Mouse (Mus musculus): ENCODE measurements around the gene Lbh. TPM values are rescaled to one million over a fixed set of nuclear protein-coding genes. Genes with fewer than 3 reads are reported as not detected.

Gene Lbh
- polyA plus RNA-seq, 1 experiment from 2014 or later: 2.1 TPM

- no peaks in the 10 kb centered on the region for H3K4me1 ChIP-seq
- no peak overlapping the region for H3K4me3 ChIP-seq
- 89% methylated on average over 4 of the region's 4 CpGs for WGBS
Measured at GRCm38 (mm10) chr17:72901705-72902104, 16.4 kb upstream of the Lbh start.

GRCm38 (mm10) chr17:72903321-72903720 is 14.8 kb upstream of the Lbh start:
- Histone ChIP-seq H3K27me3 (replicated peaks; ENCODE audit: low read depth, poor library complexity, severe bottlenecking) (0 out of 2 replicates have a peak, but pooled peaks cover 4% of the 10 kb centered on the region), H3K4me3 (no peak overlapping the region), H3K4me1 (no peaks in the 10 kb centered on the region), H3K36me3 (replicated peaks) (no peaks in the 10 kb centered on the region), H3K27ac (replicated peaks) (no peak overlapping the region), H3K9me3 (no peaks in the 10 kb centered on the region)
- DNase-seq (ENCODE audit: low spot score): no peak
- 93% methylated on average over 5 of the region's 5 CpGs for WGBS

More at GRCm38 (mm10) chr17:72901705-72902104, 16.4 kb upstream of the Lbh start:
- Histone ChIP-seq H3K27ac (replicated peaks) (no peak overlapping the region), H3K9me3 (no peaks in the 10 kb centered on the region), H3K36me3 (replicated peaks) (no peaks in the 10 kb centered on the region), H3K27me3 (replicated peaks; ENCODE audit: low read depth, poor library complexity, severe bottlenecking) (no peaks in the 10 kb centered on the region)
- DNase-seq (ENCODE audit: low spot score): no peak

GRCm38 (mm10) chr17:72903921-72904421 is 14.1 kb upstream of the Lbh start:
- 79% methylated on average over 9 of the region's 9 CpGs for WGBS
- Histone ChIP-seq H3K9me3 (no peaks in the 10 kb centered on the region), H3K36me3 (replicated peaks) (no peaks in the 10 kb centered on the region), H3K4me1 (no peaks in the 10 kb centered on the region), H3K27ac (replicated peaks) (no peak overlapping the region), H3K27me3 (replicated peaks; ENCODE audit: low read depth, poor library complexity, severe bottlenecking) (0 out of 2 replicates have a peak, but pooled peaks cover 4% of the 10 kb centered on the region), H3K4me3 (no peak overlapping the region)
- no peak for DNase-seq (ENCODE audit: low spot score)

DNA sequence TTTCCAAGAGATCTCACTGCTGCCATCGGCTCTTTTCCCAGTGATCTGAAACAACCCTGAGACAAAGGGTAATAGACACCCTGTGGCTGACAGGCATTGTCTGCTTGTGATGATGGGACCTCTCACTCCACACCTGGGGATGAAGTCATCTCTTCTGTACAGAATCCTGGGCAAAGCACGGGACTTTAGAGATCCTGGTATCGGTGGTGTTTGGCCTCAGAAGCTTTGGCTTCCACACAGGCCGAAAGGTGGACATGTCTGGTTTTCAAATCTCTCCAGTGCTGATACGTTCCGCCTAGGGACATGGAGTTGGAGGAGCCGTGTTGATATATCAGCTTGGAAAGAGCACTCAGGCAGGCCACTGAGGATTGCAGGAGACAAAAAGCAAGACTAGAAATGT is 13.2 kb upstream of the Lbh start:
- H3K4me3 ChIP-seq: no peak overlapping the region
- no peaks in the 10 kb centered on the region for H3K36me3 ChIP-seq (replicated peaks)
- 86% methylated on average over 7 of the region's 7 CpGs for WGBS
- no peaks in the 10 kb centered on the region for H3K4me1 ChIP-seq
- no peak for DNase-seq (ENCODE audit: low spot score)
- no peaks in the 10 kb centered on the region for H3K9me3 ChIP-seq
- H3K27me3 ChIP-seq (replicated peaks; ENCODE audit: low read depth, poor library complexity, severe bottlenecking): 0 out of 2 replicates have a peak, but pooled peaks cover 4% of the 10 kb centered on the region
- no peak overlapping the region for H3K27ac ChIP-seq (replicated peaks)

- H3K4me3 ChIP-seq: no peak overlapping the region
- 75% methylated on average over 10 of the region's 10 CpGs for WGBS
- no peaks in the 10 kb centered on the region for H3K36me3 ChIP-seq (replicated peaks)
- 0 out of 2 replicates have a peak, but pooled peaks cover 4% of the 10 kb centered on the region for H3K27me3 ChIP-seq (replicated peaks; ENCODE audit: low read depth, poor library complexity, severe bottlenecking)
- H3K27ac ChIP-seq (replicated peaks): no peak overlapping the region
- no peaks in the 10 kb centered on the region for H3K9me3 ChIP-seq
- no peak for DNase-seq (ENCODE audit: low spot score)
- no peaks in the 10 kb centered on the region; the same call in 1 of the 2 replicates for H3K4me1 ChIP-seq
Measured at GRCm38 (mm10) chr17:72906231-72906896, 11.7 kb upstream of the Lbh start.

DNA sequence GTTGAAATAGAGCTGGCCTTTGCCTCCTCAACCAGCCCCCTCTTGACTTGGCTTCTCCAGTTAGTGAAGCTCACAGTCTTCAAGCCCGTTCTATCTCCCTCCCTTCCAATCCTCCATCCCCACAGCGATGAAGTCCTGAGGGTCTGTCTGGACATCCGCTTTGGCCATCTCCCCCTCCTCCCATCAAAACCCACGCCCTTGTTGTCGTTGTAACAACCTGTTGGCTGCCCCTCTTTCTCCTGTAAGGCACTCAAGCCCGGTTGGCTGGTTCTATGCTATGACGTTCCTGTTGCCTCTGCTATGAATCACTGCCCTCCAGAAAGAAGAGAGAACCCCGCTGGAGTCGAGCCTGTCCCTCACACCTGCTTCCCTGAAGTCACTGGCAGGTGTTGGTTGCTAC is 10.9 kb upstream of the Lbh start:
- Histone ChIP-seq H3K9me3 (no peaks in the 10 kb centered on the region), H3K4me1 (no peaks in the 10 kb centered on the region; the same call in 1 of the 2 replicates), H3K27ac (replicated peaks) (no peak overlapping the region), H3K36me3 (replicated peaks) (no peaks in the 10 kb centered on the region), H3K27me3 (replicated peaks; ENCODE audit: low read depth, poor library complexity, severe bottlenecking) (0 out of 2 replicates have a peak, but pooled peaks cover 4% of the 10 kb centered on the region), H3K4me3 (no peak overlapping the region)
- WGBS: 82% methylated on average over 9 of the region's 9 CpGs
- no peak for DNase-seq (ENCODE audit: low spot score)

DNA sequence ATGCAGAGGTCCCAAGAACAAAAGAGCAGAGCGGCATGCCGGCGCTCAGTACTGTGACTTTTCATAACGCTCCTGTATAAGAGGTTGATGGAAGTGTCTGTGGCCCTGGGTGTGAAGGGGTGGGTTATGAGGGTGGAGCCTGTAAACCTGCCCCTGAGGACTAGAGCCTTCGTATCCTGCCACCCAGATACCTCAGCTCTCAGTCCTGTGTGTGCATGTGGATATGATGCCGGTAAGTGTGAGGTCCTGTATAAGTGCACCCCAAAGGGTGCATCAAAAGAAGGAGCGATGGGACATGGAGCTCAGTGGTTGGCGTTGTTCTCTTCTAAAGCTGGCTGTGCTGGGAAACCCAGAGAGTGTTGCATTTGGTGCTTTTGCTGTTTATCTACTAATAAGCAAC is 10.3 kb upstream of the Lbh start:
- Histone ChIP-seq H3K36me3 (replicated peaks) (no peaks in the 10 kb centered on the region), H3K4me3 (no peak overlapping the region), H3K27ac (replicated peaks) (no peak overlapping the region), H3K9me3 (no peaks in the 10 kb centered on the region), H3K4me1 (no peaks in the 10 kb centered on the region; the same call in 1 of the 2 replicates), H3K27me3 (replicated peaks; ENCODE audit: low read depth, poor library complexity, severe bottlenecking) (0 out of 2 replicates have a peak, but pooled peaks cover 4% of the 10 kb centered on the region)
- no peak for DNase-seq (ENCODE audit: low spot score)
- 82% methylated on average over 8 of the region's 8 CpGs for WGBS

- no peak for DNase-seq (ENCODE audit: low spot score)
- Histone ChIP-seq H3K27ac (replicated peaks) (no peak overlapping the region), H3K4me1 (no peaks in the 10 kb centered on the region; the same call in 1 of the 2 replicates), H3K27me3 (replicated peaks; ENCODE audit: low read depth, poor library complexity, severe bottlenecking) (0 out of 2 replicates have a peak, but pooled peaks cover 4% of the 10 kb centered on the region), H3K9me3 (no peaks in the 10 kb centered on the region), H3K4me3 (no peak overlapping the region), H3K36me3 (replicated peaks) (no peaks in the 10 kb centered on the region)
- 86% methylated on average over 3 of the region's 3 CpGs for WGBS
Measured at GRCm38 (mm10) chr17:72908561-72908960, 9.5 kb upstream of the Lbh start.

- WGBS: 83% methylated on average over 7 of the region's 7 CpGs
- H3K27me3 ChIP-seq (replicated peaks; ENCODE audit: low read depth, poor library complexity, severe bottlenecking): 0 out of 2 replicates have a peak, but pooled peaks cover 4% of the 10 kb centered on the region
- no peak overlapping the region for H3K4me3 ChIP-seq
- H3K9me3 ChIP-seq: no peaks in the 10 kb centered on the region
- H3K27ac ChIP-seq (replicated peaks): no peak overlapping the region
- H3K36me3 ChIP-seq (replicated peaks): no peaks in the 10 kb centered on the region
- H3K4me1 ChIP-seq: no peaks in the 10 kb centered on the region; the same call in 1 of the 2 replicates
- DNase-seq (ENCODE audit: low spot score): no peak
Measured at GRCm38 (mm10) chr17:72909061-72909852, 8.8 kb upstream of the Lbh start.

GRCm38 (mm10) chr17:72911283-72911682 is 6.8 kb upstream of the Lbh start:
- no peaks in the 10 kb centered on the region for H3K36me3 ChIP-seq (replicated peaks)
- H3K27ac ChIP-seq (replicated peaks): no peak overlapping the region
- no peaks in the 10 kb centered on the region; the same call in 1 of the 2 replicates for H3K4me1 ChIP-seq
- H3K9me3 ChIP-seq: no peaks in the 10 kb centered on the region
- H3K27me3 ChIP-seq (replicated peaks; ENCODE audit: low read depth, poor library complexity, severe bottlenecking): peaks cover 18% of the 10 kb centered on the region
- WGBS: 68% methylated on average over 11 of the region's 11 CpGs
- H3K4me3 ChIP-seq: no peak overlapping the region
- DNase-seq (ENCODE audit: low spot score): no peak

DNA sequence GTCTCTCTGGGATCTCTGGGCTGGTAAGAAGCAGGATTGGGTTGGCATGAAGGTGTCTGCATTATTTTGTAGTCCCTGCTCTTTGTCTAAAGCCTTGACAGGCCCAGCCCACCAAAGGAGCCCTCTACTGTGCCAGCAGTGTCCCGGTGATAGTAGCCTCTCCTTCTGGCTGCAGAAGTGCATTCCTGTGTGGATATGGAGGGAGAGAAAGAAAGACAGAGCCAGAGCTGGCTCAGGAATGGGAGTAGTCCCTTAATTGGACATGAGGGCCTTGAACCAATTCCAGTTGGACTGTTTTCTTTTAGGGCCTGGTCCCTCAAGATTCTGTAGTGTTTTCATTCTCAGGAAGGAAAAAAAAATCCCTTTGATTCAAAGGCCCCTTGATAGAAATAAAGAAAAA is 6.4 kb upstream of the Lbh start:
- Histone ChIP-seq H3K9me3 (no peaks in the 10 kb centered on the region), H3K4me1 (peaks cover 1% of the 10 kb centered on the region; the same call in 1 of the 2 replicates), H3K36me3 (replicated peaks) (no peaks in the 10 kb centered on the region), H3K27ac (replicated peaks) (no peak overlapping the region), H3K27me3 (replicated peaks; ENCODE audit: low read depth, poor library complexity, severe bottlenecking) (peaks cover 23% of the 10 kb centered on the region), H3K4me3 (no peak overlapping the region)
- DNase-seq (ENCODE audit: low spot score): no peak
- 61% methylated on average over 1 of the region's 1 CpGs for WGBS

GRCm38 (mm10) chr17:72914082-72914481 is 4.0 kb upstream of the Lbh start:
- WGBS: 78% methylated on average over 2 of the region's 2 CpGs
- Histone ChIP-seq H3K9me3 (no peaks in the 10 kb centered on the region), H3K4me3 (no peak overlapping the region), H3K36me3 (replicated peaks) (no peaks in the 10 kb centered on the region), H3K4me1 (peaks cover 21% of the 10 kb centered on the region), H3K27ac (replicated peaks) (no peak overlapping the region), H3K27me3 (replicated peaks; ENCODE audit: low read depth, poor library complexity, severe bottlenecking) (peaks cover 21% of the 10 kb centered on the region)
- DNase-seq (ENCODE audit: low spot score): no peak

Data from embryonic facial prominence, embryonic 10.5 days (tissue).